Mouse (Mus musculus): ENCODE measurements around the gene Mosmo. TPM values are rescaled to one million over a fixed set of nuclear protein-coding genes. Genes with fewer than 3 reads are reported as not detected.
"Not testable (repeated sequence)": the region's sequence is repeated elsewhere in the genome, so short reads cannot be mapped to it uniquely, and the experiment has no call there.

The Mosmo gene
- total RNA-seq, 2 experiments from 2014 or later = 31.4 to 36.2 TPM

DNA sequence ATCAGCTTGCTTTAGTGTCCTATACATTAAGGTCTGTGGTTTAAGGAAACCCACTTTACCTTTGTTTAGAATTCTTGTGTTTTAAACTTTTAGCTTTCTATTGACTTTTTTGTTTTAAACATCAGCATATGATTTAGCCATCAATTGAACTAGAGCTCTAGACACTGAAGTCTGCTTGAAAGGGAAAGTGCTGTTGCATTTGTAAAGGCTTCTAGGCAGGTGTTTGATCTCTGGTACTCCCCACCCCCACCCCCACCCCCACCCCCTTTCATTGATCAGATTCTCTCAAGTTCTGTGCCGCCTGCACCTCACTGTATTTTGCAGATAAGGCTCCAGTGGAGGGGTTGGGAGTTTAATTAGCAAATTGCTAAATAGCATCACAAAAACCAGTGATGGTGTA is 18.2 kb downstream of the Mosmo start:
- intact Hi-C loops (cut with DNase I) = no loop called here
- DNase-seq = no peak

DNA sequence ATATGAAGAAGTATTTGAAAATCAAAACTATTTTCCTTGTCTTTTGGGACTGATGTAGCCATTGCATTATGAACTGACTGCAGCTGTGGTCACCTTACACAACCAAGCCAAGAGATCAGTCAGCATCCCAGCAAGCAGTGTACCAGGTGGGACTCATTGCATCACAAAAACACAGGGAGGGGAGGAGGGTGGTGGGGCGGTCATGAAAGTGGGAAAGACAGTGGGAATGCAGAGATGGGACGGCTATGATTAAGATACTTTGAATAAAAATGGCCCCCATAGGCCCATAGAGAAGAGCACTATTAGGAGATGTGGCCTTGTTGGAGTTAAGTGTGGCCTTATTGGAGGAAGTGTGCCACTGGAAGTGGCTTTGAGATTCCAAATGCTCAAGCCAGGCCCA is 18.9 kb downstream of the Mosmo start:
- intact Hi-C loops (cut with DNase I) = no loop called here
- no peak for DNase-seq

GRCm38 (mm10) chr7:120699586-120699985 is 22.2 kb downstream of the Mosmo start:
- intact Hi-C loops (cut with DNase I) = no loop called here
- DNase-seq = no peak

- intact Hi-C loops (cut with DNase I) = no loop called here
- no peak for DNase-seq
These were observed 26.5 kb downstream of the Mosmo start for GRCm38 (mm10) chr7:120703888-120704287.

DNA sequence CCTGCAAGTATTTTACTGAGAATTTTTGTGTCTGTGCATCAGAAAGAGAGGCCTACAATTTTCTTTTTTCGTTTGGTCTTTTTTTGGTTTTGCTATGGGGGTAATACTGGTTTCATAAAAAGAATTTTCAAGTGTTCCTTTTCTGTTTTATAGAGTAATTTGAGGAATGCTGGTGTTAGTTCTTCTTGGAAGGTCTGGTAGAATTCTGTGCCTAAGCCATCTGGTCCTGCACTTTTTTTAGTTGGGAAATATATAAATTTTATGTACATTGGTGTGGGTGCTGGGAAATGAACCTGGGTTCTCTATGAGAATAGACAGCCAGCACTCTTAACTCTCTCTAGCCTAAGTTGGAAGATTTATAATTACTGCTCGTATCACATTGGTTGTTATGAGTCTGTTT is 34.7 kb downstream of the Mosmo start:
- intact Hi-C loops (cut with DNase I) = no loop called here
- DNase-seq = no peak

DNA sequence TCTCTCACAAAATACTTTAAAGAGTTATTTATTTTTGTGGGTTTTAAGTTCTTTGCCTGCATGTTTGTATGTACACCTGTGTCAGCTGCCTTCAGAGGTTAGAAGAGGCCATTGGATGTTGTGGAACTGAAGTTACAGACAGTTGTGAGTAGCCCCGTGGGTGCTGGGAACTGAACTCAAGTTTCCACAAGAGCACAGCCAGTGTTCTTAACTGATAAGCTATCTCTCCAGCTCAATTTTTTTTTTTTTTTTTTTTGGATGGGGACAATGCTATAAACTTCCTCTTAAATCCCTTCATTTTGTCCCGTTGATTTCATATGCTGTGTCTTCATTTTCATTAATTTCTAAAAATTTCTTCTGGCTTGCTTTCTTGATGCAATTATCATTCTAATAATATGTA is 35.8 kb downstream of the Mosmo start:
- intact Hi-C loops (cut with DNase I) = no loop called here
- DNase-seq = no peak

DNA sequence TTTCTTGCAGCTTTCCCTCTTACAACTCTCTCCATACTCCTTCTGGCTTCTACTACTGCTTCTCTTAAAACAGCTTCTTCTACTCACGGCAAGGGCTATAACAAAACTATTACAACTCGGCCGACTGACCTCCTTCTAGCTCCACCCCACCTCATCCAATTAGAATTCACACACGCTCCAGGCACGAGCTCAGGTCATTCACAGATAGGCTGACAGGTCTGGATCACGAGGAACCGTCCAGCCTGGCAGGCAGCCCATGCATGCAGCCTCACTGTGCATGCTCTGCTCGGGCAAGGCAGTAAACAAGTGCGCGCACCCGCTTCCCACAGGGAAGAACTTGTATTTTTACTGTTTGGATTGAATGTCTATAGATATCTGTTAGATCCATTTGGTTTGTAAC is 36.5 kb downstream of the Mosmo start:
- DNase-seq = peak; percentile 35 to 42
- intact Hi-C loops (cut with DNase I) = not testable (repeated sequence)

- DNase-seq = no peak
- intact Hi-C loops (cut with DNase I) = no loop called here
These were observed 39.8 kb downstream of the Mosmo start for GRCm38 (mm10) chr7:120717261-120717660.

DNA sequence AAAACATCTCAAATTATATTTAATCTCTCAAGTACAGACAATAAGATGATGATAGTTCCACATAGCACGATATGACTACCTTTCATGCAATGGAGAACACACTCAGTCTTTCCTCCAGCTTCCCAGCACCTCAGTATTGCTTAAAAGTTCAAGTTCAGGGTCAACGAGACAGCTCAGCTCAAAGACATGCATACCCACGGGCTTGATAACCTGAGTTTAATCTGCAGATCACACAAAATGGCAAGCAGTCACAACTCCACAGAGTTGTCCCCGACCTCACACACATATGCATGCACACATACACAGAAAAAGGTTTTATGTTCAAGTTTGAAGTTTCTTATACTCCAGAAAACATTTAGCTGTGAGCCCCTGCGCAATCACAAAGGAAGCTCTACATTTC is 43.6 kb downstream of the Mosmo start:
- no peak for DNase-seq
- intact Hi-C loops (cut with DNase I) = no loop called here

- DNase-seq = no peak
- intact Hi-C loops (cut with DNase I) = no loop called here
These were observed 44.0 kb downstream of the Mosmo start for GRCm38 (mm10) chr7:120721456-120721855.

- intact Hi-C loops (cut with DNase I) = no loop called here
- no peak for DNase-seq
These were observed 44.6 kb downstream of the Mosmo start for GRCm38 (mm10) chr7:120722063-120722462.

- no peak for DNase-seq
- intact Hi-C loops (cut with DNase I) = no loop called here
These were observed 45.4 kb downstream of the Mosmo start for GRCm38 (mm10) chr7:120722839-120723278.

GRCm38 (mm10) chr7:120727581-120727980 is 50.2 kb downstream of the Mosmo start:
- intact Hi-C loops (cut with DNase I) = loop anchor here (5.0 kb wide), 1 partner anchor 95 kb away; no protein-coding TSS in a partner anchor
- no peak for DNase-seq

GRCm38 (mm10) chr7:120729635-120730034 is 52.2 kb downstream of the Mosmo start:
- DNase-seq = no peak
- intact Hi-C loops (cut with DNase I) = loop anchor here (2.0 to 5.0 kb wide), 3 partner anchors 23 to 93 kb away; partner anchors contain the start of gene Pdzd9

DNA sequence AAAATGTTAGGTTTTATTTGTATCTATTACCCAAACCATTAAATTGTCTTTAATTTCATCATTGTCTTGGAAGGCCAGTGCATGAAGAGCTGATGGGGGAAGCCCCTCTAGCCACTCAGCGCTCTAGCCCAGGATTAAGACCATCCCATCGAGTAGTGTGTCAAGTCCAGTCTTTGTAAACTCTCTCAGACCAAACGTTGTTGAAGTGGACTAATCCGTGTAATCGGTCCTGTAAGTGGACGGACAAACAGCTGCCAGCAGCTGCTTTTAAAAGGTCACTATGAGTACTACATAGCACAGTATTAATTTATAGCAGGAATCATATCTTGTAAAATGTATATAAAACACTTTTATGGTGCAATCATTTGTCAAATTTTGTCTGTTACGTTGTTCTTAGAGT is 55.5 kb downstream of the Mosmo start:
- intact Hi-C loops (cut with DNase I) = no loop called here

DNA sequence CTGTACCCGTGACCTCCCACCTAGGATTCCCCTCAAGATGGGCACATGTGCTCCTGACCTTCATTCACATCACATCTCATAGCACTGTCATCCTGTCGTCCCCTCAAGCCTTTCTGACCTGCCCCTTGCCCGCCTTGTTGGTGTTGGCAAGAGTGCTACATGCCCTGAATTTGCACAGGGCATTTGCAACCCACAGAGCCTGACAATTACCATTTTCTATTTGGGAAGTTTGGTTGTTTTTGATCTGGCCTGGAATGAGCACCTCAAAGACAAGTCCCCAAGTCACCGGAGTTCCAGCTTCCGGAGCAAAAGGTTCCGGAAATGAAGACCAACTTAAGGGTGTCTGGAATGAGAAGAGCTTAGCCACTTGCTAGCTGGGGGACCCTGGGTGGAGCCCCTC is 61.6 kb downstream of the Mosmo start, which contains the start of gene Vwa3a:
Gene Vwa3a, plus strand, starts transcription at position 301 of the 400 bp plus-strand sequence.
- intact Hi-C loops (cut with DNase I) = no loop called here
- DNase-seq = no peak

More for the DNA sequence above, 55.5 kb downstream of the Mosmo start:
- no peak for DNase-seq

GRCm38 (mm10) chr7:120739558-120740101 is 62.2 kb downstream of the Mosmo start:
- intact Hi-C loops (cut with DNase I) = no loop called here
- DNase-seq = peak; percentile 45 to 49

- intact Hi-C loops (cut with DNase I) = no loop called here
- DNase-seq = no peak
These were observed 66.2 kb downstream of the Mosmo start for GRCm38 (mm10) chr7:120743366-120744351.

DNA sequence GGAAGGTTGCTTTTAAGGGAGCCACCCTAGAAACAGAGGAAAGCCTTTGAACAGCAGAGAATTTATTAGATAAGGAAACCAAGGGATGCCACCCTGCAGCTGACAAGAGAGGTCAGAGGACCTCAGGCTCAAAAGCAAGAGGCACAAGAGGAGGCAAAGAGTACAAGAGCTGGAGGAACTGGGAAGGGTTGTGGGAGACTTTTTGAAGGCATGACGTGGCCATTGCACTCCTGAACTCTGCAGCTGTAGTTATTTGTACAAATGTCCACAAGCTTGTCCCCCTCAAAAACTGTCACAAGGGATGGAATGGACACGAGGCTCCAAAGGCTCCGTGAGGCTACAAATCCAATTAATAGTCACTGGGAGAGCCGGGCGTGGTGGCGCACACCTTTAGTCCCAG is 67.2 kb downstream of the Mosmo start:
- intact Hi-C loops (cut with DNase I) = no loop called here

DNA sequence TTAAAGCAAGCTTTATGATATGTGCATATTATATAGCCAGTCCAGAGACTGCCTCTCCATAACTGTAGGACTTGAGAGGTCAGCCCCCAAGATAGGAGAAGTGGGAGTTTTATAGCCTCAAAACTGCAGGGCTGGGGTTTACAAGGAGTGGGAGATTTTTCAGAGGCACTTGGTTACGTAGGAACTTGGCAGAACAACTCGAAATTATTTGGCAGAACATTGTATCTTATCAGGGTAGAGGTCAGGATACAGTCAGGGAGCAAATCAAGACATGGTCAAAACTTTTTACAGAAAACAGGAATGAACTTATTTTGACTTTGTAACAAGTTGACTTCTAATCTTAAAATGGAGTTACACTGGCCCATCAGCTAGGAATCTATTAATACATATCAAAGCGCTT is 68.6 kb downstream of the Mosmo start:
- intact Hi-C loops (cut with DNase I) = no loop called here
- DNase-seq = peak in 1 of 2 experiments; percentile 49

More for the DNA sequence above, 67.2 kb downstream of the Mosmo start:
- no peak for DNase-seq

GRCm38 (mm10) chr7:120746821-120747220 is 69.4 kb downstream of the Mosmo start:
- DNase-seq = no peak
- intact Hi-C loops (cut with DNase I) = no loop called here

DNA sequence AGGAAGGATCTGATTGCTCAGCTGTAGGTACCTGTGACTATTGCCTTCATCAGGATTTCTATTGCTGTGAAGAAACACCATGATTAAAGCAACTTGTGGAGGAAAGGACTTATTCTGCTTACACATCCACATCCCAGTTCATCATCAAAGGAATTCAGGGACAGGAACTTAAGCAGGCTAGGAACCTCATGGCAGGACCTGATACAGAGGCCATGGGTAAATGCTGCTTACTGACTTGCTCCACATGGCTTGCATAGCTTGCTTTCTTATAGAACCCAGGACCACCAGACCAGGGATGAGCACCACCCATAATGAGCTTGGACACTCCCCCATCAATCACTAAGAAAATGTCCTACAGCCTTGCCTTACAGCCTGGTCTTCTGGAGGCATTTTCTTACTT is 71.1 kb downstream of the Mosmo start:
- intact Hi-C loops (cut with DNase I) = no loop called here
- no peak for DNase-seq

Measured in heart, postnatal 36 days (tissue).